Mouse (Mus musculus) CH12.LX (cell line): Measurements from ENCODE around the gene Proz. TPM values are rescaled to one million over a fixed set of nuclear protein-coding genes. Genes with fewer than 3 reads are reported as not detected.
A peak's percentile ranks its signal among the peaks of the same experiment; 100 is the strongest.

Source experiments
- DNase-seq: peaks from one replicate; pipeline ENCODE4 v3.0.0-alpha.2; 2013; ENCODE audit errors: extremely low read depth
- H3K27ac ChIP-seq: 2 replicates; pipeline ENCODE4 v1.5.1; 2012; ENCODE audit warnings: low read depth, mild to moderate bottlenecking, control low read depth, moderate library complexity; ENCODE audit not compliant: insufficient read depth
- H3K27me3 ChIP-seq: replicated peaks from 2 replicates; pipeline ENCODE3; 2012; ENCODE audit warnings: inconsistent platforms
- H3K36me3 ChIP-seq, 2 experiments: replicated peaks in 1 of 2; 2 replicates each; pipeline versions ENCODE3 to v1.6.1; 2012; ENCODE audit warnings: inconsistent platforms in 1 of 2, low read length in 1 of 2, mild to moderate bottlenecking in 1 of 2, mixed read lengths in 1 of 2, moderate library complexity in 1 of 2; ENCODE audit not compliant: control insufficient read depth in 1 of 2, insufficient read depth in 1 of 2
- H3K4me1 ChIP-seq, 2 experiments: 2 replicates each; pipeline ENCODE4 v1.6.1; 2012; ENCODE audit warnings: inconsistent platforms in 1 of 2, moderate library complexity in 1 of 2; ENCODE audit not compliant: insufficient read depth in 2 of 2, control insufficient read depth in 1 of 2
- H3K4me2 ChIP-seq: 2 replicates; pipeline ENCODE4 v1.6.1; 2012; ENCODE audit warnings: low read depth, mild to moderate bottlenecking, control low read depth; ENCODE audit not compliant: poor library complexity, insufficient read depth, severe bottlenecking
- H3K4me3 ChIP-seq, 3 experiments: fragments of 150-350 bp in 1 of 3; sonication (generic) in 1 of 3; replicated peaks in 1 of 3; 2 replicates each; pipeline versions ENCODE3 to v1.5.1; 2011 to 2012; ENCODE audit warnings: low read depth in 2 of 3, low read length in 2 of 3, mild to moderate bottlenecking in 2 of 3, moderate library complexity in 2 of 3, control low read depth in 1 of 3, improper control_type of control experiment in 1 of 3, inconsistent platforms in 1 of 3, mixed read lengths in 1 of 3; ENCODE audit not compliant: poor library complexity in 1 of 3
- H3K79me2 ChIP-seq: replicated peaks from 2 replicates; pipeline ENCODE4 v1.6.1; 2012; ENCODE audit warnings: mild to moderate bottlenecking, moderate library complexity; ENCODE audit not compliant: control insufficient read depth, poor library complexity, insufficient read depth, severe bottlenecking; ENCODE audit errors: extremely low read depth
- H3K9ac ChIP-seq: 2 replicates; pipeline ENCODE4 v1.6.1; 2012; ENCODE audit warnings: low read depth, mild to moderate bottlenecking, control low read depth, moderate library complexity; ENCODE audit not compliant: insufficient read depth
- H3K9me3 ChIP-seq: replicated peaks from 2 replicates; pipeline ENCODE3; 2012; ENCODE audit warnings: low read length, inconsistent platforms, mixed read lengths
- CTCF ChIP-seq, 2 experiments: IDR thresholded peaks in 1 of 2; conservative IDR thresholded peaks in 1 of 2; 2 replicates each; pipeline ENCODE4 v1.5.1; 2011 to 2012; ENCODE audit warnings: low read depth in 2 of 2, low read length in 2 of 2, improper control_type of control experiment in 1 of 2, inconsistent platforms in 1 of 2, mild to moderate bottlenecking in 1 of 2, moderate library complexity in 1 of 2
- HCFC1 ChIP-seq: IDR thresholded peaks from 2 replicates; pipeline ENCODE4 v1.6.1; 2012; ENCODE audit warnings: low read depth, mild to moderate bottlenecking, inconsistent platforms, low read length, improper control_type of control experiment
- KAT2A ChIP-seq: IDR thresholded peaks from 2 replicates; pipeline ENCODE4 v1.6.1; 2012; ENCODE audit warnings: low read length, improper control_type of control experiment, inconsistent platforms; ENCODE audit not compliant: insufficient replicate concordance
- MAX ChIP-seq: IDR thresholded peaks from 2 replicates; pipeline ENCODE4 v1.6.1; 2011; ENCODE audit warnings: low read length, improper control_type of control experiment
- MXI1 ChIP-seq: IDR thresholded peaks from 2 replicates; pipeline ENCODE4 v1.6.1; 2011; ENCODE audit warnings: mild to moderate bottlenecking, low read depth, low read length, improper control_type of control experiment
- NELFE ChIP-seq: IDR thresholded peaks from 2 replicates; pipeline ENCODE4 v1.6.1; 2011; ENCODE audit warnings: low read depth, low read length, improper control_type of control experiment
- NRF1 ChIP-seq: IDR thresholded peaks from 2 replicates; pipeline ENCODE4 v1.6.1; 2014; ENCODE audit warnings: low read depth, mild to moderate bottlenecking, inconsistent platforms, low read length, improper control_type of control experiment, moderate library complexity
- POLR2A ChIP-seq: IDR thresholded peaks from 2 replicates; pipeline ENCODE4 v1.6.1; 2011; ENCODE audit warnings: low read depth, mild to moderate bottlenecking, improper control_type of control experiment, low read length
- POLR2AphosphoS2 ChIP-seq: IDR thresholded peaks from 2 replicates; pipeline ENCODE4 v1.6.1; 2011; ENCODE audit warnings: low read depth, low read length, improper control_type of control experiment
- RAD21 ChIP-seq: IDR thresholded peaks from 2 replicates; pipeline ENCODE4 v1.6.1; 2011; ENCODE audit warnings: low read depth, mild to moderate bottlenecking, low read length, improper control_type of control experiment, moderate library complexity
- RCOR1 ChIP-seq: conservative IDR thresholded peaks from 2 replicates; pipeline ENCODE4 v1.6.1; 2012; ENCODE audit warnings: low read depth, mild to moderate bottlenecking, inconsistent platforms, low read length, improper control_type of control experiment
- SIN3A ChIP-seq: IDR thresholded peaks from 2 replicates; pipeline ENCODE4 v1.6.1; 2012; ENCODE audit warnings: low read length, improper control_type of control experiment, inconsistent platforms
- SMC3 ChIP-seq: IDR thresholded peaks from 2 replicates; pipeline ENCODE4 v1.6.1; 2011; ENCODE audit warnings: low read depth, low read length, improper control_type of control experiment
- TCF12 ChIP-seq: IDR thresholded peaks from 2 replicates; pipeline ENCODE4 v1.6.1; 2014; ENCODE audit warnings: low read depth, mild to moderate bottlenecking, inconsistent platforms, low read length, improper control_type of control experiment
- UBTF ChIP-seq: IDR thresholded peaks from 2 replicates; pipeline ENCODE4 v1.6.1; 2012; ENCODE audit warnings: low read depth, mild to moderate bottlenecking, inconsistent platforms, low read length, improper control_type of control experiment, moderate library complexity
- USF2 ChIP-seq: conservative IDR thresholded peaks from 2 replicates; pipeline ENCODE4 v1.6.1; 2011; ENCODE audit warnings: low read depth, low read length, improper control_type of control experiment
- ZMIZ1 ChIP-seq: IDR thresholded peaks from 2 replicates; pipeline ENCODE4 v1.6.1; 2012; ENCODE audit warnings: low read depth, mild to moderate bottlenecking, inconsistent platforms, low read length, improper control_type of control experiment
- dilution Hi-C: fragments of 300-500 bp; cut with MboI; formaldehyde crosslinking; loops from 2 replicates; pipeline ENCODE4 v1.14.3; 2020; ENCODE audit warnings: low sequenced_read_pairs; ENCODE audit not compliant: extremely low pct_unique_long_range_greater_than_20kb, extremely low pct_ligation_motif_present
- in situ Hi-C: fragments of 300-500 bp; cut with MboI; formaldehyde crosslinking; loops from 3 replicates; pipeline ENCODE4 v1.14.3; 2019; ENCODE audit warnings: low sequenced_read_pairs, low pct_ligation_motif_present, low pct_unique_long_range_greater_than_20kb, mixed read lengths
- polyA plus RNA-seq: library from polyadenylated mRNA; unstranded; fragments of >175 nt; gene quantifications from 2 replicates; pipeline ENCODE4 v1.2.1, GENCODE M21; 2012; ENCODE audit warnings: low read depth; ENCODE audit not compliant: insufficient read length
- total RNA-seq, 2 experiments: library from RNA; depleted of rRNA; stranded (reverse); fragments of 300-350 nt in 1 of 2; fragments of >200 nt in 1 of 2; gene quantifications; 2 replicates each; pipeline ENCODE4 v1.2.3; 2012 to 2014

Proz gene
- total and polyA plus RNA-seq, 3 experiments: 0.21 to 0.94 TPM; not detected in 1

DNA sequence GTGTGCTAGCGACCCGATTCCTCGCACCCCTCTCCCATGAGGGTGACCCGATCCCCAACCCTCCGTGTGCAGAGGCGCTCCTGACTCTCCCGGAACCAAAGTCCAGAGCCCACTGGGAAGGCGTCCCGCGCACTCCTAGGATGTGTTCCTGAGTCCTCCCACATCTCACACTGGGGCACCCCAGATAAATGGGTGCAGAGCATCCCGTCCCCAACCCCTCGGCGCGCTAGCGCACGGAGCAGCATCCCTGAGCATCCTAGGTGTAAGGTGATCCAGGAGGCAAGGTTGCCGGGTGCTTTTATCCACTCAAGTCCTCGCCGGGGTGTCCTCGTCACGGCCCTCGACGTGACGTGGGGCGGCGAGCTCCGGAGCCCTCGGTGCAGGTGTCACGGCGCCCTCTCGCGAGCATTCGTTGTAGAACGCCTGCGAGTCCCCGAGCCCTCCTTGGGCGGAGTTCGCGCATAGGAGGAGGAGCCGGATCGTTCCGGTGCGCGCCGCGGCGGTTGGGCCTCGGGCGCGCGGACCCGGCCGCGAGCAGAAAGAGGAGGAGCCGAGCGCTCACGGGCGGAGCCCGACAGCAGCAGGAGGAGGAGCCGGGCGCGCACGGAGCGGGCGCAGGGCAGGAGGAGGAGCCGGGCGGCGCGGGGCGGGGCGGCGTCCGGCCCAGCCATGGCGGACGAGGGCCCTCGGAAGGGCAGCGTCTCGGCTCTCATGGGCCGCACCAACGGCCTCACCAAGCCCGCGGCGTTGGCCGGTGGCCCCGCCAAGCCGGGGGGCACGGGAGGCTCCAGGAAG is 44.6 kb downstream of the Proz start, which contains the start of the genes Pcid2 and Cul4a:
Gene Pcid2 (minus strand): TSS at position 373 of the 795 bp plus-strand sequence.
Gene Cul4a (plus strand): TSS at position 535 of the 795 bp plus-strand sequence.
- Histone ChIP-seq H3K4me1 (peaks cover 6 to 13% of the 10 kb centered on the region in 2 experiments; a peak in 3 of 4 replicates), H3K9me3 (no peaks in the 10 kb centered on the region), H3K79me2 (peaks cover 13% of the 10 kb centered on the region), H3K9ac (peak within 1 kb of the TSS; percentile 81), H3K27ac (peak within 1 kb of the TSS; percentile 34), H3K4me2 (peak within 1 kb of the TSS; percentile 89), H3K27me3 (no peaks in the 10 kb centered on the region), H3K36me3 (peaks cover 2 to 23% of the 10 kb centered on the region in 2 experiments), H3K4me3 (peak within 1 kb of the TSS; percentile 98 to 100 (median 99))
- DNase-seq: peak; percentile 96
- in situ Hi-C loops (no loop called here), dilution Hi-C loops (no loop called here)
- TF ChIP-seq RAD21: peak; percentile 25; the same call in 1 of the 2 replicates
- peak; percentile 6; the same call in 1 of the 2 replicates for TF ChIP-seq MAX
- TF ChIP-seq KAT2A: no peak
- TF ChIP-seq POLR2AphosphoS2: 0 out of 2 replicates have a peak, but pooled peaks have one; percentile 28
- TF ChIP-seq RCOR1: no peak
- TF ChIP-seq ZMIZ1: peak; percentile 66; the same call in 1 of the 2 replicates
- TF ChIP-seq UBTF: 0 out of 2 replicates have a peak, but pooled peaks have one; percentile 43
- TF ChIP-seq SMC3: peak; percentile 29
- TF ChIP-seq SIN3A: no peak; the same call in none of the 2 replicates
- 0 out of 2 replicates have a peak, but pooled peaks have one; percentile 20 for TF ChIP-seq MXI1
- TF ChIP-seq POLR2A: peak; percentile 77
- peak; percentile 23; the same call in 1 of the 2 replicates for TF ChIP-seq HCFC1
- TF ChIP-seq CTCF (conservative IDR thresholded peaks at IDR 0.05 in 1 of 2, IDR thresholded peaks at IDR 0.05 in 1 of 2; ENCODE audit: low read depth in 2 of 2, low read length in 2 of 2): peak in 1 of 2 experiments; percentile 70; a peak in 2 of 4 replicates
- TF ChIP-seq NRF1: peak; percentile 78
- peak; percentile 81 for TF ChIP-seq NELFE
- peak; percentile 50; the same call in 1 of the 2 replicates for TF ChIP-seq TCF12
- TF ChIP-seq USF2: no peak

GRCm38 (mm10) chr8:13105908-13106551 is 45.3 kb downstream of the Proz start:
- Histone ChIP-seq H3K4me2 (peak overlapping the region; percentile 62), H3K27me3 (no peaks in the 10 kb centered on the region), H3K9me3 (no peaks in the 10 kb centered on the region), H3K79me2 (peaks cover 13% of the 10 kb centered on the region), H3K9ac (peak overlapping the region; percentile 81), H3K27ac (no peak overlapping the region), H3K4me1 (peaks cover 6 to 13% of the 10 kb centered on the region in 2 experiments; a peak in 3 of 4 replicates), H3K36me3 (peaks cover 0 to 21% of the 10 kb centered on the region in 2 experiments), H3K4me3 (peak overlapping the region; percentile 72 to 100 (median 89))
- dilution Hi-C loops (no loop called here), in situ Hi-C loops (no loop called here)
- DNase-seq: peak; percentile 19
- 0 out of 2 replicates have a peak, but pooled peaks have one; percentile 11 for TF ChIP-seq MXI1
- peak; percentile 20; the same call in 1 of the 2 replicates for TF ChIP-seq MAX
- TF ChIP-seq UBTF: no peak; the same call in 1 of the 2 replicates
- TF ChIP-seq SIN3A: peak; percentile 43; the same call in 1 of the 2 replicates
